Mouse (Mus musculus): ENCODE data around the gene Sbp.
"Not testable (repeated sequence)": the region's sequence is repeated elsewhere in the genome, so short reads cannot be mapped to it uniquely, and the experiment has no call there.

The Sbp gene

GRCm38 (mm10) chr17:23941372-23941771 is at the start of gene Sbp:
TSS of gene Sbp (plus strand) at chr17:23941672.
- no peak for DNase-seq (ENCODE audit: low read depth, low spot score)

DNA sequence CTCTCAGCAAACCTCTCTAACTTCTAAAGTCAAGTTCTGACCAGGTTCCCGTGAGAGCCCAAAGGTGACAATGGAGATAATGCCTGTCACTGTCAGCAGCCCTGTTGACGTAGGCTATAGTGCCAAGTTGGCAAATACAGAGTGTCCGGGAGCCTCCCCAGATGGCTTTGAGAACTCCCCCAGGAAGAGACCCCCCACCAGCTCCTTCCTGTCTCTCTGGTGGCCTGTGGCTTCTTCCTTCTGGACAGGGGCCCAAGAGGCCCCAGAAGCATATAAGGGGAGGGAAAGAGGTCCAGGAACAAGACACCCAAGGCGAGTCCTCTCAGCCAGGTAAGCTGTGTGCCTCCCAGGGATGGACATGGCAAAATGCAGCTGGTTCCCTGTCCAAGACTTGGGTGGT is 24.3 kb upstream of the Sbp start, which contains the start of gene Dcpp3:
Dcpp3 (plus strand) TSS at position 301 of the 400 bp plus-strand sequence.
- not testable (repeated sequence) for DNase-seq (ENCODE audit: low read depth, low spot score)

DNA sequence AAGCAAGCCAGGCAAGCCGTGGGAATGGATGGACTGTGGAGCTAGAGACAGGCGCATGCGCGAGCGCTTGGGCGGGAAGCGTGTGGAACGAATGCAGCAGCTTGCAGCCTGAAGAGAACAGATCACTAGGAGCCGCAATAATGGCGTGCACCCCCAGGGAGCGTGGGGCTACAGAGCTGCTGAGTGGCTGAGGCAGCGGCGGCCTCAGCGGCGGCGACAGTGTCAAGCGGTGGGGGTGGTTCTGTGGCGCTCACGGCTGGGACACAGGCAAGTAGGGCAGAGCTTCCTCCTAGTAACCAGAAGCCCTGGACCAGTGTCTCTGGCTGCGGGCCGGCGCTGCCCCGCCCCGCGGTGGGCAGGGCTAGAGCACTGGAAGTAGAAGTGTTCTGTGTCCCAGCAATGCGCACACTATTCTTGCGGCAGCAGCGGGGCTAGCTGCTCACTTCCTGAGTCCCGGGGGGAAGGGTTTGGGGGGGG is 16.9 kb upstream of the Sbp start:
- DNase-seq (ENCODE audit: low read depth, low spot score) = peak; percentile 92

- peak; percentile 67 for DNase-seq (ENCODE audit: low read depth, low spot score)
These were observed 16.4 kb upstream of the Sbp start for GRCm38 (mm10) chr17:23925090-23925493.

- no peak for DNase-seq (ENCODE audit: low read depth, low spot score)
These were observed 10.3 kb upstream of the Sbp start for GRCm38 (mm10) chr17:23931157-23931556.

- DNase-seq (ENCODE audit: low read depth, low spot score) = not testable (repeated sequence)
These were observed 6.0 kb downstream of the Sbp start for GRCm38 (mm10) chr17:23947486-23947885.

DNA sequence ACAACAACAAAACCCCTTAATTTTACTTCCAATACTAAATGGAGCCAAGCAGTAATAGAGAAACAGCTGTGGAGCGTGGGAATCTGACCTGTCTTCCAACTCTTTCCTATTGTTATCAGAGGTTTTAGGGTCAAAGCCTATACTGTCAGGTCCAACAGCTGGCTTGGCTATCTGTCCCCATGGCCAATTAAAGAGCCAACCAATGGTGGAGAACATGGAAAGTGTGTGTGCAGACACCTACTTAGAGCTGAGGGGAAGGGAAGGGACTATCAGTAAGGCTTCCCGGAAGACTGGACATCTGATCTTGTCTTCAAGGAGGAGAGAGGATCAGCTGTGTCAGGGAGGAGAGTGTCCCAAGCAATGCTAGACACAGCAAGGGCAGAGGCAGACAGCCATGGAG is 7.6 kb downstream of the Sbp start:
- DNase-seq (ENCODE audit: low read depth, low spot score) = no peak

- DNase-seq (ENCODE audit: low read depth, low spot score) = not testable (repeated sequence)
These were observed 9.4 kb downstream of the Sbp start for GRCm38 (mm10) chr17:23950828-23951227.

DNA sequence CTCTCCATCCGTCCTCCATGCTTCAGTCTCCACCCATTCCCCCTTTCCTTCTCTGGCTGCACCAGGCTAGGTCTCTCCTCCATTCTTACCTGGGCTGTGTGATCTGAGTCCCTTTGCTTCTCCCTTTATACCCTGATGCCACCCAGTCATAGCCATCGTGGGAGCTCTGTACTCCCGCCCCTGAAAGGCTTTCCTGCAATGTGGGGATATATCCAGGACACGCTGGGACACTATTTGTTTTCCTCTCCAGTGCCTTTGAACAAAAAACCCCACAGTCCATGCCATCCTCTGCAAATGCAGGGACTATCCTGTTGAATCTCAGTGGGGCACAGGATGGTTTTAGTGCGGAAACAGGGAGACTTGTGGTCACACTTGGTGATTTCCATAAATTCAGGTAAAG is 13.7 kb downstream of the Sbp start, which contains the start of gene Sbpl:
Sbpl (minus strand) TSS at position 101 of the 400 bp plus-strand sequence.
- DNase-seq (ENCODE audit: low read depth, low spot score) = no peak

DNA sequence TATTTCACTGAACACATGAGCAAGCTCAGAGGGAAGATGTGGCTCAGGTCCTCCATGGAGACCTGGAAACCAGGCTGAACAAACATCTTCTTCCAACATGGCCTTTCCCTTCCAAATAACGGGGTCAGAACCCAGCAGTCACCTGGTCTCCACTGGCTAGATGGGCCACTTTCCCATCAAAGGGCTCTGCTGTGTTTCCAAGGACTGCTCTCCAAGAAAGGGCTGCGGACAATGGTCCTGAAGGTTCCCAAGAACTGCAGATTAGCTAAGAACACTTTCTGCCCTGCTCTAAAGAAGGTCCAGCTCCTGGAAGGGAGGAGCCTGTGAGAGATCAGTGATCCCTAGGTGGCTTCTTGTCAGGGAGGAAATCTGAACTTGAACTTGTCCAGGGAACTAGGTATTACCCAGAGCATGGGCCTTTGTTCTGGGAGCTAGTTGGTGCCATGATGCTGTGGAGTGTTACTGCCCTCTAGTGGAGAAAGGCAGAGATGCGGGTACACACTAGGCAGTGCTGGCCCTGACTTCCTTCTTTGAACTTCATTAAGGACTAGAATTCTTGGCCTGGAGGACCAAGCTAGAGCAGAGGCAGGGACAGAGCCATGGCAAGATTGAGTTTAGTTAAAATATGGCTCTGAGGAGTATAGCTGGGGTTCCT is 18.7 kb downstream of the Sbp start:
- DNase-seq (ENCODE audit: low read depth, low spot score) = peak; percentile 95

DNA sequence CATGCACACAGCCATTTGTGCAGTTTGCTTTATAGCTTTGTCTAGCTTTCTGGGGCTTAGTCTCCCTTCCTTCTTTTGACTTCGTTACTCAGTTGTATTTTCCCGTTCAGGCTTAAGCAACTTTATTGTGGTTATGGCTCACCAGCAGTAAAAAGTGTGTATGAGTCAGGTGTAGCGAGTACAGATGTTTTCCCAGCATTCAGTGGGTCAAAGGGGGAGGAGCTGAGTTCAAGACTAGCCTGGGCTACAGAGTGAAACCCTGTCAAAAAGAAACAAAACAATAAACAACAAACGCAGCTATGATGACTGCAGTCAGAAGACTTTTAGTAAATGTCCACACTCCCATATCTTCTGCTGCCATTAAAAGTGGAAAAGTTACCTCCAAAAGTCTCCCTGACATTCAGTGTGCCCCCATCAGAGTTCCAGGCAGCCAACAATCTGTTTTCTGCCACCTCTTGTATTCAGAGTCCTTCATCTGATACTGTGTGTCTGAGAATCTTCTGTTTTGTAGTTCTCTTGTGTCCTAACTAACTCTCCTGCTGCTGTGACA is 20.2 kb downstream of the Sbp start:
- no peak for DNase-seq (ENCODE audit: low read depth, low spot score)

GRCm38 (mm10) chr17:23965805-23966425 is 24.4 kb downstream of the Sbp start:
- DNase-seq (ENCODE audit: low read depth, low spot score) = no peak

- DNase-seq (ENCODE audit: low read depth, low spot score) = no peak
These were observed 25.4 kb downstream of the Sbp start for GRCm38 (mm10) chr17:23966658-23967401.

- no peak for DNase-seq (ENCODE audit: low read depth, low spot score)
These were observed 27.3 kb downstream of the Sbp start for GRCm38 (mm10) chr17:23968780-23969179.

DNA sequence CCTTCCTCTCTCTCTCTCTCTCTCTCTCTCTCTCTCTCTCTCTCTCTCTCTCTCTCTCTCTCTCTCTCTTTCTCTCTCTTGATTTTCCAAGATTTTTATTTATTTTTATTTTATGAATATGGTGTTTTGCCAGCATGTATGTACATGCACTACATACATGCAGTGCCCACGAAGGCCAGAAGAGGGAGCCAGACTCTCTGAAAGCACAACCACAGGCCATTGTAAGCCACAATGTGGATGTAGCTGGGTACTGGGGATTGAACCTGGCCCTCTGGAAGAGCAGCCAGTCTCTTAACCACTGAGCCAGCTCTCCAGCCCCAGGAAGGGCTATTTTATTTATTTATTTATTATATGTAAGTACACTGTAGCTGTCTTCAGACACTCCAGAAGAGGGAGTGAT is 27.8 kb downstream of the Sbp start:
- peak; percentile 69 for DNase-seq (ENCODE audit: low read depth, low spot score)

GRCm38 (mm10) chr17:23971315-23971714 is 29.8 kb downstream of the Sbp start:
- no peak for DNase-seq (ENCODE audit: low read depth, low spot score)

DNA sequence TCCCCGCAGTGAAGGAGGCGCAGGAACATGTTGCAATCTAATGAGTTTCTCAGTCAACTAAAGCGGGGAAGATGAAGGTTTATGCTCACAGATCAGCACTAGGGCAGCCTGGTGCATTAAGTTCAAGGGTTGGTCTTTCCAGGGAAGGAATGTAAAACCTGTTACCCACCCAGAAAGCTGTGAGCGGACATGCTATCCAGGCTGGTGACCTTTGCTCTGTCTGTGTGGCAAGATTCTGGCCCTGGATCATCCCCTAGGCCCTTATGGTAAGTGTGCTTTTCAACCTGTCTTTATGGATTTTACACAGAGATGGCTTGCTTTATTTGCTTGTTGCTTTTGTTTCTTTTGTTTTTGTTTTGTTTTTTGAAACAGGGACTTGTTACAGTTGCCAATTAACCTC is 35.2 kb downstream of the Sbp start:
- no peak for DNase-seq (ENCODE audit: low read depth, low spot score)

GRCm38 (mm10) chr17:23979471-23979870 is 38.0 kb downstream of the Sbp start:
- DNase-seq (ENCODE audit: low read depth, low spot score) = no peak

- no peak for DNase-seq (ENCODE audit: low read depth, low spot score)
These were observed 38.9 kb downstream of the Sbp start, which contains the start of gene Prss30 for GRCm38 (mm10) chr17:23980297-23980909. TSS of gene Prss30 (minus strand) at chr17:23980566.

GRCm38 (mm10) chr17:23982912-23983311 is 41.4 kb downstream of the Sbp start:
- no peak for DNase-seq (ENCODE audit: low read depth, low spot score)

GRCm38 (mm10) chr17:23984989-23985388 is 43.5 kb downstream of the Sbp start:
- DNase-seq (ENCODE audit: low read depth, low spot score) = no peak

GRCm38 (mm10) chr17:23989802-23990201 is 48.3 kb downstream of the Sbp start:
- DNase-seq (ENCODE audit: low read depth, low spot score) = no peak
